ENCODE assay signal across 23 mouse cellular contexts in the genomic region with DNA sequence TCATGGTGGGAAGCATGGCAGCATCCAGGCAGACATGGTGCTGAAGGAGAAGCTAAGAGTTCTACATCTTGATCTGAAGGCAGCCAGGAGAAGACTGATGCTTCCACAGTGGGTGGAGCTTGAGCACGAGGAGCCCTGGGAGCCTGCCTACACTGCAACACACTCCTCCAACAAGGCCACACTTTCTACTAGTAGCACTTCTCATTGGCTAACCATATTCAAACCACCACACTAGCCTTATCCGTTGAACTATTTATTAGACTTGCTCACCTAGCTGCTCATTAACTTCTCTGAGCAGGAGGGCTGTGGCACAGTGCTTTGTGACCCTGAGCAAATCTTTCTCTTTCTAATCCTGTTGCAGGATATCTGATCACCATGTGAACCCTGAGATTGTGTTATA. TPM values are rescaled to one million over a fixed set of nuclear protein-coding genes. Genes with fewer than 3 reads are reported as not detected.
A peak's percentile ranks its signal among the peaks of the same experiment; 100 is the strongest.
DNase-seq lines count a peak whose midpoint lies in the region; ATAC-seq and TF ChIP-seq lines count a peak whose summit lies in the region.
"Had no signal": no experiment of that assay in that cellular context is flagged by ENCODE, and none has a peak within 500 bp of the region (broad histone marks: within the 10 kb centered on the region; RNA-seq: fewer than 3 reads in every experiment).

No protein-coding gene starts in this region.

- no peaks in the 10 kb centered on the region for H3K36me3 ChIP-seq in kidney, embryonic 15.5 days
- H3K36me3 ChIP-seq: embryonic facial prominence, embryonic 13.5 days; forebrain, embryonic 12.5 days; G1E; hindbrain, embryonic 13.5 days had no signal

- 57% methylated on average over 2 of the region's 2 CpGs for WGBS in kidney, embryonic 15.5 days

- H3K27ac ChIP-seq in kidney, embryonic 15.5 days: no peak overlapping the region
- H3K27ac ChIP-seq in layer of hippocampus, adult 2 months: no peak overlapping the region
- H3K27ac ChIP-seq: embryonic facial prominence, embryonic 13.5 days; forebrain, embryonic 12.5 days; hindbrain, embryonic 13.5 days had no signal

- no peak for TF ChIP-seq CTCF in layer of hippocampus, adult 2 months (conservative IDR thresholded peaks at IDR 0.05)

- ATAC-seq in kidney, embryonic 15.5 days (replicated peaks; ENCODE audit: low FRiP score): 0 out of 2 replicates have a peak, but pooled peaks have one; percentile 25
- ATAC-seq: CD4-positive, CD25-positive, alpha-beta regulatory T cell, adult 4 months; forebrain, embryonic 16.5 days had no signal

- 0 out of 2 replicates have a peak, but pooled peaks cover 3% of the 10 kb centered on the region for H3K4me1 ChIP-seq in kidney, embryonic 15.5 days
- H3K4me1 ChIP-seq: embryonic facial prominence, embryonic 13.5 days; forebrain, embryonic 12.5 days; hindbrain, embryonic 13.5 days had no signal

- H3K9me3 ChIP-seq in kidney, embryonic 15.5 days (replicated peaks): no peaks in the 10 kb centered on the region
- H3K9me3 ChIP-seq: embryonic facial prominence, embryonic 13.5 days; forebrain, embryonic 12.5 days; G1E; hindbrain, embryonic 13.5 days had no signal

- no peak overlapping the region for H3K4me3 ChIP-seq in kidney, embryonic 15.5 days (replicated peaks)
- H3K4me3 ChIP-seq in layer of hippocampus, adult 2 months: no peak overlapping the region
- H3K4me3 ChIP-seq: embryonic facial prominence, embryonic 13.5 days; forebrain, embryonic 12.5 days; hindbrain, embryonic 13.5 days had no signal

- no peak overlapping the region for H3K4me2 ChIP-seq in kidney, embryonic 15.5 days
- H3K4me2 ChIP-seq: embryonic facial prominence, embryonic 13.5 days; forebrain, embryonic 12.5 days; hindbrain, embryonic 13.5 days had no signal

- DNase-seq in gastrocnemius, postnatal 25 days: peak; percentile 2
- DNase-seq in gastrocnemius, postnatal 4 days (ENCODE audit: low spot score in 2 of 2): no peak
- peak; percentile 43 to 65 for DNase-seq in kidney, adult 8-10 months
- DNase-seq in kidney, postnatal 10 days: no peak
- peak; percentile 56 to 67 for DNase-seq in kidney, postnatal 36 days
- DNase-seq in layer of hippocampus, adult 2 months (ENCODE audit: low spot score in 2 of 2): no peak
- DNase-seq in heart, postnatal 4 days: no peak
- DNase-seq: adrenal gland, adult 8-10 months; adrenal gland, postnatal 36 days; cerebellum, adult 2 months; cerebellum, postnatal 14 days; gastrocnemius, postnatal 10 days; heart, postnatal 10 days had no signal

- no peaks in the 10 kb centered on the region for H3K27me3 ChIP-seq in kidney, embryonic 15.5 days
- H3K27me3 ChIP-seq: embryonic facial prominence, embryonic 13.5 days; forebrain, embryonic 12.5 days; hindbrain, embryonic 13.5 days had no signal

- H3K9ac ChIP-seq in kidney, embryonic 15.5 days: no peak overlapping the region
- H3K9ac ChIP-seq: embryonic facial prominence, embryonic 13.5 days; forebrain, embryonic 12.5 days; hindbrain, embryonic 13.5 days had no signal

RNA-seq across cellular contexts. Expression of a gene that starts 12.8 kb away (rescaled TPM):
- 1 to 10 TPM in 1 of 2 experiments, under 1 TPM in 1; 0.54 to 1.0 TPM for total RNA-seq in gastrocnemius, postnatal 25 days (2021)
- total RNA-seq in gastrocnemius, postnatal 4 days (2021): 1 to 10 TPM; 3.0 to 5.1 TPM
- polyA plus RNA-seq in kidney, embryonic 15.5 days (2015; fragmentation: Nextera tagmentation; extraction: Ambion mirVana): 5.8 and 6.5 TPM in 2 replicates
- 1 to 10 TPM; 1.8 to 2.2 TPM for total RNA-seq in layer of hippocampus, adult 2 months (2021)
- 1 to 10 TPM in 1 of 2 experiments, under 1 TPM in 1; 0.83 to 1.8 TPM for total RNA-seq in heart, postnatal 4 days (2021)
- total RNA-seq: G1E; granulocyte monocyte progenitor cell, adult 5-6 weeks; hematopoietic stem cell, adult 5-6 weeks had no signal
- polyA plus RNA-seq: CD4-positive, CD25-positive, alpha-beta regulatory T cell, adult 4 months; G1E; heart, embryonic 14.5 days had no signal

RNA-seq across cellular contexts. Expression of a gene that starts 16.0 kb away (rescaled TPM):
- total RNA-seq in gastrocnemius, postnatal 25 days (2021): 10 to 100 TPM; 25.1 to 25.8 TPM
- total RNA-seq in gastrocnemius, postnatal 4 days (2021): 10 to 100 TPM; 35.6 to 39.2 TPM
- polyA plus RNA-seq in kidney, embryonic 15.5 days (2015; fragmentation: Nextera tagmentation; extraction: Ambion mirVana): 62.0 and 64.0 TPM in 2 replicates
- total RNA-seq in layer of hippocampus, adult 2 months (2021): 10 to 100 TPM; 35.8 to 39.4 TPM
- total RNA-seq in heart, postnatal 4 days (2021): 10 to 100 TPM; 48.3 to 50.4 TPM

RNA-seq across cellular contexts. Expression of a gene that starts 17.7 kb away (rescaled TPM):
- not detected for total RNA-seq in gastrocnemius, postnatal 25 days (2021)
- total RNA-seq in gastrocnemius, postnatal 4 days (2021): under 1 TPM in 1 of 2 experiments, not detected in 1; 0.44 TPM
- polyA plus RNA-seq in kidney, embryonic 15.5 days (2015; fragmentation: Nextera tagmentation; extraction: Ambion mirVana): 0.52 TPM in 1 of 2 replicates, not detected in the other
- total RNA-seq in layer of hippocampus, adult 2 months (2021): 1 to 10 TPM; 1.9 to 2.4 TPM
- total RNA-seq in heart, postnatal 4 days (2021): not detected
- total RNA-seq: adrenal gland, postnatal 36 days; G1E; granulocyte monocyte progenitor cell, adult 5-6 weeks; hematopoietic stem cell, adult 5-6 weeks had no signal
- polyA plus RNA-seq: CD4-positive, CD25-positive, alpha-beta regulatory T cell, adult 4 months; heart, embryonic 14.5 days had no signal

RNA-seq across cellular contexts. Expression of a gene that starts 22.0 kb away (rescaled TPM):
- total RNA-seq in gastrocnemius, postnatal 25 days (2021): 1 to 10 TPM in 1 of 2 experiments, under 1 TPM in 1; 0.88 to 1.2 TPM
- total RNA-seq in gastrocnemius, postnatal 4 days (2021): 1 to 10 TPM; 1.7 to 2.7 TPM
- polyA plus RNA-seq in kidney, embryonic 15.5 days (2015; fragmentation: Nextera tagmentation; extraction: Ambion mirVana): 10.6 and 12.6 TPM in 2 replicates
- total RNA-seq in layer of hippocampus, adult 2 months (2021): 1 to 10 TPM in 1 of 2 experiments, not detected in 1; 1.2 TPM
- total RNA-seq in heart, postnatal 4 days (2021): 1 to 10 TPM in 1 of 2 experiments, not detected in 1; 1.2 TPM
- total RNA-seq: G1E; granulocyte monocyte progenitor cell, adult 5-6 weeks; hematopoietic stem cell, adult 5-6 weeks had no signal
- polyA plus RNA-seq: CD4-positive, CD25-positive, alpha-beta regulatory T cell, adult 4 months; cerebellum, adult 2 months; embryonic facial prominence, embryonic 13.5 days; G1E had no signal

RNA-seq across cellular contexts. Expression of a gene that starts 29.1 kb away (rescaled TPM):
- total RNA-seq in gastrocnemius, postnatal 25 days (2021): 10 to 100 TPM in 1 of 2 experiments, 1 to 10 TPM in 1; 8.3 to 11.6 TPM
- total RNA-seq in gastrocnemius, postnatal 4 days (2021): 10 to 100 TPM; 68.2 to 79.3 TPM
- polyA plus RNA-seq in kidney, embryonic 15.5 days (2015; fragmentation: Nextera tagmentation; extraction: Ambion mirVana): 22.6 and 30.5 TPM in 2 replicates
- total RNA-seq in layer of hippocampus, adult 2 months (2021): 100 to 1,000 TPM; 115 to 139 TPM
- total RNA-seq in heart, postnatal 4 days (2021): 10 to 100 TPM; 23.9 to 26.0 TPM

Comparison
In these comparisons a context has a peak if more than half of its experiments do, and no peak if none do; other contexts are left out.
1. DNase-seq: peak in gastrocnemius, postnatal 25 days (single experiment), kidney, adult 8-10 months (2 of 2) and kidney, postnatal 36 days (2 of 2); none in gastrocnemius, postnatal 4 days (0 of 2), kidney, postnatal 10 days (single experiment), layer of hippocampus, adult 2 months (0 of 2) and heart, postnatal 4 days (single experiment).